Mouse (Mus musculus) bone marrow, adult 2 months (tissue): ENCODE data around the gene Vps50. TPM values are rescaled to one million over a fixed set of nuclear protein-coding genes. Genes with fewer than 3 reads are reported as not detected.
"Not testable (repeated sequence)": the region's sequence is repeated elsewhere in the genome, so short reads cannot be mapped to it uniquely, and the experiment has no call there.

Experiments used
- H3K27ac ChIP-seq: fragments of 200-500 bp; 2 replicates; pipeline ENCODE4 v1.5.1; 2012; ENCODE audit warnings: low read depth, mild to moderate bottlenecking, control low read depth, inconsistent platforms, low read length; ENCODE audit not compliant: control insufficient read depth, poor library complexity, insufficient read depth
- H3K4me1 ChIP-seq: fragments of 200-500 bp; 2 replicates; pipeline ENCODE4 v1.6.1; 2011; ENCODE audit warnings: low read length; ENCODE audit not compliant: control insufficient read depth, insufficient read depth
- H3K4me3 ChIP-seq: fragments of 200-500 bp; replicated peaks from 2 replicates; pipeline ENCODE3; 2011; ENCODE audit warnings: mild to moderate bottlenecking, low read depth, low read length, control low read depth; ENCODE audit not compliant: control insufficient read depth
- CTCF ChIP-seq: fragments of 200-500 bp; IDR thresholded peaks from 2 replicates; pipeline ENCODE4 v1.5.1; 2011; ENCODE audit warnings: low read length, control low read depth; ENCODE audit not compliant: control insufficient read depth, insufficient read depth
- POLR2A ChIP-seq: fragments of 200-500 bp; IDR thresholded peaks from 2 replicates; pipeline ENCODE4 v1.6.1; 2011; ENCODE audit warnings: low read depth, mild to moderate bottlenecking, control low read depth, low read length, borderline replicate concordance; ENCODE audit not compliant: control insufficient read depth
- WGBS: fragments of 180-500 bp; shearing (Covaris S2); methylation state at CpG from one replicate; pipeline ENCODE4 v1.1.7; 2018; 5-methylcytosine and 5-hydroxymethylcytosine counted together
- polyA plus RNA-seq: library from polyadenylated mRNA; stranded (reverse); fragments of >200 nt; gene quantifications from 2 replicates; pipeline ENCODE4 v1.2.4, GENCODE M21; 2011; ENCODE audit warnings: low replicate concordance; ENCODE audit not compliant: missing spikeins, insufficient read depth, insufficient read length

Vps50 gene
- polyA plus RNA-seq, 1 experiment, result 16.0 TPM

DNA sequence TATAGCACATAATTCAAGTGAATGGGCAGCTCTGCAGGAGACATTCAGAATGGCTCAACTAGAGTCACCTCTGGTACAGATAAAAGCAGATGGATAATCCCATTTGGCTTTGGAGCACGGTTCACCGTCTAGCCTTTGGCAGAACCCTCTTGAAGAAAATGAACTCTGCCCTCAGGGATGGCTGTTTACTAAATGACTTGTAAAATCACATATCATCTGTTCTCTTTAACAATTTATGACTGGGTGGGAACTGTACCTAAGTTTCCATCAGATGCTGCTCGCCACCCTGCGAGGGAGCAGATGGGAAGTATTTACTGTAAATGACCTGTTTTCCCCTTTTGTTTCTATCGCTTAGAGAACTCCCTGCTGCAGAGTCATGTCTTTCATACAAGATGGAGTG lies 18.3 kb upstream of the Vps50 start:
- WGBS, result 75% methylated on average over 5 of the region's 5 CpGs
- Histone ChIP-seq H3K4me3 (no peak overlapping the region), H3K27ac (no peak overlapping the region), H3K4me1 (no peaks in the 10 kb centered on the region)
- TF ChIP-seq POLR2A (no peak), CTCF (no peak)

DNA sequence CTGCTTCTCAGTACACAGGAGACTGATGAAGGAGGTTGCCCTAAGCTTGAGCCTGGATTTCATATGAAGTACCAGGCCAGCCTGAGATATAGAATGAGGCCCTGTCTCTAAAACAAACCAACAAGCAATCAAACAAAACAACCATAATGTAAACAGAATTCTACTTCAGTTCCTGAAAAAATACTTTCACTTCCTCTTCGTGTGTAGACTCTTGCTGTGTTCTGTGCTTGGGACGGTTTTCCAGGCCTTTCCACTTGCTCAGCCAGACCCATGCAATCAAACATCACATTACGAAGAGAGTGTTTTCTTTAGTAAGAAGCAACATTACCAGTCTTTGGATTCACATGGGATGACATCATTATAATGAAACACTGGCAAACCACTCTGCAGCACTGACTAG lies 16.5 kb upstream of the Vps50 start:
- 27% methylated on average over 3 of the region's 3 CpGs for WGBS
- no peak overlapping the region for H3K27ac ChIP-seq
- TF ChIP-seq CTCF, result no peak
- no peak for TF ChIP-seq POLR2A

DNA sequence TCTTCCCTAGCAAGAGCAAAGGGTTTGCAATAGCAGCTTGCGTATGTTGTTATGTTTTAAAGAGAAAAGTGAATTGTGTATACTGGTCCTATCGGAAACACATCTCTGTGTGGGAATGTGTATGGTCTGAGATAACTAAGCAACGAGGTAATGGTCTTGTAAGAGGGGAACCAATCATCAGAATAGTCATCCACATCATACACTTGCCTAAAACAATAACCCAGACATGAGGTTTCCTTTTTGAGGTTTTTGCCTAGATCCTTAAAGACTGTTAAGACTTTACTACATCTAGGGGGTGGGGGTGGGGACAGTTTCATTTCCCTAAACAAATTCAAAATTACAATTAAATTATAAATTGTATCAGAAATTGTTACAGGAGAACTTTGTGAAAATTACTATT lies 13.0 kb upstream of the Vps50 start:
- no peak for TF ChIP-seq CTCF
- 36% methylated on average over 3 of the region's 3 CpGs for WGBS

More for the DNA sequence above, 16.5 kb upstream of the Vps50 start:
- Histone ChIP-seq H3K4me3 (no peak overlapping the region), H3K4me1 (no peaks in the 10 kb centered on the region; the same call in 1 of the 2 replicates)

DNA sequence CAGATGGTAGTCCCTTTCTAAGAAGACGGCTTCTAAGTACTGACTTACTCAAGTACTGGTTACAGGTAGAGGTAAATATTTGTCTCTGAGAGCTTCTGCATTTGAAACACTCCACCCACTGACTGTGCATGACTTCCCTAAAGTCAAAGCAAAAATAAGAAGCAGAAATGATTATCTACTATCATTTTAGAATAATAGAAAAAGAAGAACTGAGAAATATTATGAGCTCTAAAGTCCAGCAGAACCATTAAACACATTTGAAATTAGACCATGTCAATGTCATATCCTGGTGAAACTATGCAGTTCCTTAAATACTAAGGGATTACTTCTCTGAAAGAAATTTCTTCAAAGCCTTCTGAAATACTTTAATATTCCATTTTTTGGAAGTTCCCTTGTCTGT lies 10.8 kb upstream of the Vps50 start:
- no peak overlapping the region for H3K27ac ChIP-seq
- peaks cover 2% of the 10 kb centered on the region; the same call in 1 of the 2 replicates for H3K4me1 ChIP-seq
- TF ChIP-seq POLR2A (no peak), CTCF (no peak)
- 57% methylated on average over 1 of the region's 1 CpGs for WGBS
- no peak overlapping the region for H3K4me3 ChIP-seq

More for the DNA sequence above, 13.0 kb upstream of the Vps50 start:
- Histone ChIP-seq H3K4me1 (peaks cover 2% of the 10 kb centered on the region; the same call in 1 of the 2 replicates), H3K27ac (no peak overlapping the region), H3K4me3 (no peak overlapping the region)

DNA sequence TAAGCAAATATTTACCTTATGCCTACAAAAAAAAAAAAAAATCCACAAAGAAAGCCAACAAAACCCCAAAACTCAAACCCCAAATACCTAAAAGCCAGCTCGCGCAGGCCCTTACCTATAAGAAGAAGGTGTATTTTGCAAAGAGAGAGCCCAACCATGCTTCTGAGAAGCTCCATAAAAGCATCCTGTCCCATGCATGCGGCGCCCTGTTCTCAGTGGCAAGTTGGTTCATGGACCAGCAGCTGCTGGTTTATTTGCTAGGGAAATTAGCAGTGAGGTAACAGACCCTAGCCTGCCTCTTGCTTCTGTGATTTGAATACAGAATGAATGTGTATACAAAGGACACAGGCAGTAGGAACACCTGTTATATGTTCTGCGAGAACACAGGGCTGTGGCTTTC lies 3.9 kb upstream of the Vps50 start:
- Histone ChIP-seq H3K4me1 (peaks cover 1% of the 10 kb centered on the region; the same call in 1 of the 2 replicates), H3K4me3 (no peak overlapping the region), H3K27ac (no peak overlapping the region)
- WGBS, result 76% methylated on average over 5 of the region's 5 CpGs
- TF ChIP-seq POLR2A (no peak), CTCF (no peak)

DNA sequence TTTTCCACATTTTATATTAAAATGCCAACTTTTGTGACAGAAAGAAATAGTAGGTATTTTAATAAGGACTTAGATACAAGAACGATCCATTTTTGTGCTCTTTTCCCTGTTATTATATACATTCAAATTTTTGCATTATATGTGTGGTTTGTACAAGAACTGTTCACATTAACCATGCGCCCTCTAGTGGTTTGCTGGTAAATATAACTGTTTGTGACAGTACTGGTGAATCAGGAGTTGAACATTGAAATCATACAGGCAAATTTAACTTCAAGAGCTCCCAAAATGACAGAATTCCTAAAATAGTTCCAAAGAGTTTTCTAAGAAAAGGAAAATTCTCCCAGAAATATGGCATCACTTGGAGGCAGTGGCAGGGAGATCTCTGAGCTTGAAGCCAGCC lies 2.0 kb upstream of the Vps50 start:
- WGBS, result 2% methylated on average over 2 of the region's 2 CpGs
- H3K4me3 ChIP-seq, result no peak overlapping the region
- H3K27ac ChIP-seq, result no peak overlapping the region
- H3K4me1 ChIP-seq, result peaks cover 1% of the 10 kb centered on the region; the same call in 1 of the 2 replicates
- TF ChIP-seq CTCF (peak; percentile 33; the same call in 1 of the 2 replicates), POLR2A (no peak)

DNA sequence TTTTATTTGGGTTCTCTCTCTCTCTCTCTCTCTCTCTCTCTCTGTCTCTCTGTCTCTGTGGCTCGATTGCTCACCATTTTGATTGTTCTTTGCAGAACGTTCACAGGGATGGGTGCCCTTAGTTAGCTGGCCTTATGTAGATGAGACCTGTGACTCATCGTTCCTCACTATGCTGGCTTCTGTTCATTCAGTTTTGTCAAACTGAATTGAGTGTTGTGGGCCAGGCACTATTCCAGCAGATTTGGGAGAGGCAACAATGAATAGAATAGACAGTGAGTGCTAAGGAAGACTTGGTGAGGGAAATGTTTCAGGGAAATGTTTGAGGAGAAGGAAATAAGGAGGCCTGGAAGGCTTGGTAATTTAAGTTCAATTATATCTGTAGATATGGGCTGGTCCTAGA lies 2.1 kb downstream of the Vps50 start:
- Histone ChIP-seq H3K27ac (no peak overlapping the region), H3K4me1 (peaks cover 1% of the 10 kb centered on the region; the same call in 1 of the 2 replicates), H3K4me3 (no peak overlapping the region)
- 75% methylated on average over 3 of the region's 3 CpGs for WGBS
- TF ChIP-seq CTCF, result no peak
- no peak for TF ChIP-seq POLR2A

DNA sequence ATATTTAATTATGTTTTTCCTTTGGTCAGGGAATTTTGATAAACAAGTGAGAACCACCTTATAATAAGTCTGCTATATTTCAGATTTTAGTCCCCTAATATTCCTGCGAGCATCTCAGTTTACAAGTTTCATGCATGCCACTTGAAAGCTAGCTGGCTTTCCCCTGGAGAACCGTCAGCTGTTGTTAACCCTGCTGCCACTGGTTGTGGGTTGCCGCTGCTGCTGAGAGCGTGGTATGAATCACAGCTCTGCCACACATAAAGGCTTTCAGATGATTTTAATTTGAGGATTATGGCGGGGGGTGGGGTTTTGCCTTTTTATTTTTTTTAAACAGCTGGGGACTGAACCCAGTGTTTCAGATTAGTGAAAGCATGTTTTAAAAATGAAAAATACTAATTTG lies 7.1 kb downstream of the Vps50 start:
- no peak overlapping the region for H3K27ac ChIP-seq
- H3K4me3 ChIP-seq, result no peak overlapping the region
- TF ChIP-seq CTCF (no peak), POLR2A (no peak)
- WGBS, result 83% methylated on average over 5 of the region's 5 CpGs
- no peaks in the 10 kb centered on the region for H3K4me1 ChIP-seq

DNA sequence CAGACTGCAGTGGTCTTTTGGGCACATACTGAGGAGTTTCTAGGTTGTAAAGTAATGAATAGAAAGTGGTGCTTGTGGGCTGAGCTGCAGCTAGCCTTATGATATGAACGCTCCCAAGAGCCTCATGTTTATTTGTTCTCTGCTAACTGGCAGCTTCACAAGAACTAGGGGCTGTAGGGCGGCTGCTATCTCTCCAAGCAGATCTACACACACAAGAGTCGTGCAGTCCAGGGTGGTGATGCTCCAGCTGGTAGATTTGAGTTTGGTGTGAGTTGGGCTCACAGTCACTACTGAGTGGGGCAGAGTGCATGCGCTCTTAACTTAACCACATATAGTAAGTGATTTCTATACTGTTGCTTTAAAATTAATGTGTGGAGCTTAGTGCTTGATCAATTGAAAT lies 8.9 kb downstream of the Vps50 start:
- Histone ChIP-seq H3K4me3 (no peak overlapping the region), H3K4me1 (no peaks in the 10 kb centered on the region), H3K27ac (no peak overlapping the region)
- TF ChIP-seq CTCF (no peak), POLR2A (no peak)
- 75% methylated on average over 4 of the region's 4 CpGs for WGBS

DNA sequence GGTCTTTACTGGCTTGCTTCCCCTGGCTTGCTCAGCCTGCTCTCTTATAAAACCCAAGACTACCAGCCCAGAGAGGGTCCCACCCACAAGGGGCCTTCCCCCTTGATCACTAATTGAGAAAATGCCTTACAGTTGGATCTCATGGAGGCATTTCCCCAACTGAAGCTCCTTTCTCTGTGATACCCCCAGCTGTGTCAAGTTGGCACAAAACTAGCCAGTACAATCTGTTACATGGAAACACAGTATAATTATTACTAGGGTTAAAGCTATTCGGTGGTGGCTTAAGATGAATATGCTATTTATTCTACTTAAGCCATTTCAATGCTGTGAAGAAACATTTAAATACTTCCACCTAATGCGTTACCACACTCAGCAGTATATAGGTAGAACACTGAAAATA lies 10.0 kb downstream of the Vps50 start:
- H3K4me3 ChIP-seq, H3K27ac ChIP-seq: not testable (repeated sequence)
- WGBS, result 81% methylated on average over 2 of the region's 2 CpGs

More for the DNA sequence above, 10.0 kb downstream of the Vps50 start:
- H3K4me1 ChIP-seq, result not testable (repeated sequence)
